Mouse (Mus musculus): ENCODE measurements around the gene Majin.

GRCm38 (mm10) chr19:6234337-6235083 lies 50.3 kb downstream of the Majin start:
- TF ChIP-seq CTCF (IDR thresholded peaks at IDR 0.05; ENCODE audit: control insufficient read depth, insufficient read depth, insufficient replicate concordance, low read depth, low read length): no peak
- no peak for TF ChIP-seq POLR2A (IDR thresholded peaks at IDR 0.05; ENCODE audit: control insufficient read depth, low read depth, low read length)

All from testis, adult 2 months (tissue).